Mouse (Mus musculus): Measurements from ENCODE around the gene Nup85. TPM values are rescaled to one million over a fixed set of nuclear protein-coding genes. Genes with fewer than 3 reads are reported as not detected.

Gene Nup85
- polyA plus RNA-seq, 1 experiment from 2014 or later: 122 TPM

GRCm38 (mm10) chr11:115590526-115591075 is 26.4 kb downstream of the Nup85 start:
- ATAC-seq: no peak
- WGBS: 91% methylated on average over 2 of the region's 2 CpGs
- Histone ChIP-seq H3K4me2 (ENCODE audit: low read length) (no peak overlapping the region), H3K27me3 (replicated peaks; ENCODE audit: control insufficient read depth, insufficient read depth, low read length) (no peaks in the 10 kb centered on the region), H3K4me1 (ENCODE audit: control insufficient read depth, insufficient read depth, low read length) (no peaks in the 10 kb centered on the region), H3K9me3 (replicated peaks; ENCODE audit: control insufficient read depth, low read length) (no peaks in the 10 kb centered on the region), H3K9ac (ENCODE audit: low read length) (no peak overlapping the region), H3K27ac (ENCODE audit: low read depth, low read length) (no peak overlapping the region), H3K4me3 (ENCODE audit: low read depth, low read length) (no peak overlapping the region), H3K36me3 (ENCODE audit: control insufficient read depth, insufficient read depth, low read length) (peaks cover 94% of the 10 kb centered on the region)
- DNase-seq (ENCODE audit: low spot score): no peak

- DNase-seq (ENCODE audit: low spot score) (no peak), ATAC-seq (no peak)
- H3K9me3 ChIP-seq (replicated peaks; ENCODE audit: control insufficient read depth, low read length): no peaks in the 10 kb centered on the region
- H3K36me3 ChIP-seq (ENCODE audit: control insufficient read depth, insufficient read depth, low read length): peaks cover 79% of the 10 kb centered on the region
- WGBS: 95% methylated on average over 3 of the region's 3 CpGs
- no peak overlapping the region for H3K9ac ChIP-seq (ENCODE audit: low read length)
- no peak overlapping the region for H3K4me2 ChIP-seq (ENCODE audit: low read length)
- H3K27me3 ChIP-seq (replicated peaks; ENCODE audit: control insufficient read depth, insufficient read depth, low read length): no peaks in the 10 kb centered on the region
- H3K4me3 ChIP-seq (ENCODE audit: low read depth, low read length): no peak overlapping the region
- no peaks in the 10 kb centered on the region for H3K4me1 ChIP-seq (ENCODE audit: control insufficient read depth, insufficient read depth, low read length)
- no peak overlapping the region for H3K27ac ChIP-seq (ENCODE audit: low read depth, low read length)
These were observed 31.0 kb downstream of the Nup85 start for GRCm38 (mm10) chr11:115595209-115595608.

GRCm38 (mm10) chr11:115598309-115598708 is 34.1 kb downstream of the Nup85 start:
- no peak for DNase-seq (ENCODE audit: low spot score)
- ATAC-seq: no peak
- no peaks in the 10 kb centered on the region for H3K9me3 ChIP-seq (replicated peaks; ENCODE audit: control insufficient read depth, low read length)
- 96% methylated on average over 4 of the region's 4 CpGs for WGBS
- no peak overlapping the region for H3K27ac ChIP-seq (ENCODE audit: low read depth, low read length)
- H3K4me2 ChIP-seq (ENCODE audit: low read length): no peak overlapping the region
- H3K27me3 ChIP-seq (replicated peaks; ENCODE audit: control insufficient read depth, insufficient read depth, low read length): no peaks in the 10 kb centered on the region
- H3K36me3 ChIP-seq (ENCODE audit: control insufficient read depth, insufficient read depth, low read length): peaks cover 55% of the 10 kb centered on the region
- H3K9ac ChIP-seq (ENCODE audit: low read length): no peak overlapping the region
- H3K4me1 ChIP-seq (ENCODE audit: control insufficient read depth, insufficient read depth, low read length): peaks cover 9% of the 10 kb centered on the region
- no peak overlapping the region for H3K4me3 ChIP-seq (ENCODE audit: low read depth, low read length)

- Histone ChIP-seq H3K27ac (ENCODE audit: low read depth, low read length) (no peak overlapping the region), H3K4me3 (ENCODE audit: low read depth, low read length) (no peak overlapping the region), H3K36me3 (ENCODE audit: control insufficient read depth, insufficient read depth, low read length) (peaks cover 41% of the 10 kb centered on the region), H3K9me3 (replicated peaks; ENCODE audit: control insufficient read depth, low read length) (no peaks in the 10 kb centered on the region), H3K4me1 (ENCODE audit: control insufficient read depth, insufficient read depth, low read length) (peaks cover 11% of the 10 kb centered on the region), H3K9ac (ENCODE audit: low read length) (no peak overlapping the region), H3K4me2 (ENCODE audit: low read length) (no peak overlapping the region), H3K27me3 (replicated peaks; ENCODE audit: control insufficient read depth, insufficient read depth, low read length) (no peaks in the 10 kb centered on the region)
- ATAC-seq (no peak), DNase-seq (ENCODE audit: low spot score) (no peak)
- 90% methylated on average over 7 of the region's 7 CpGs for WGBS
These were observed 35.5 kb downstream of the Nup85 start for GRCm38 (mm10) chr11:115599722-115600121.

- no peak overlapping the region for H3K9ac ChIP-seq (ENCODE audit: low read length)
- no peak overlapping the region for H3K4me2 ChIP-seq (ENCODE audit: low read length)
- DNase-seq (ENCODE audit: low spot score): no peak
- H3K27ac ChIP-seq (ENCODE audit: low read depth, low read length): no peak overlapping the region
- no peaks in the 10 kb centered on the region for H3K27me3 ChIP-seq (replicated peaks; ENCODE audit: control insufficient read depth, insufficient read depth, low read length)
- ATAC-seq: no peak
- H3K4me3 ChIP-seq (ENCODE audit: low read depth, low read length): no peak overlapping the region
- H3K36me3 ChIP-seq (ENCODE audit: control insufficient read depth, insufficient read depth, low read length): peaks cover 41% of the 10 kb centered on the region
- WGBS: 95% methylated on average over 15 of the region's 15 CpGs
- H3K9me3 ChIP-seq (replicated peaks; ENCODE audit: control insufficient read depth, low read length): no peaks in the 10 kb centered on the region
- peaks cover 16% of the 10 kb centered on the region for H3K4me1 ChIP-seq (ENCODE audit: control insufficient read depth, insufficient read depth, low read length)
These were observed 36.5 kb downstream of the Nup85 start for GRCm38 (mm10) chr11:115600743-115601142.

GRCm38 (mm10) chr11:115601174-115601573 is 36.9 kb downstream of the Nup85 start:
- no peak overlapping the region for H3K4me3 ChIP-seq (ENCODE audit: low read depth, low read length)
- ATAC-seq: no peak

GRCm38 (mm10) chr11:115603128-115603475 is 38.9 kb downstream of the Nup85 start:
- H3K4me3 ChIP-seq (ENCODE audit: low read depth, low read length): peak overlapping the region; percentile 100
- no peaks in the 10 kb centered on the region for H3K9me3 ChIP-seq (replicated peaks; ENCODE audit: control insufficient read depth, low read length)
- H3K27me3 ChIP-seq (replicated peaks; ENCODE audit: control insufficient read depth, insufficient read depth, low read length): no peaks in the 10 kb centered on the region
- peaks cover 16% of the 10 kb centered on the region for H3K4me1 ChIP-seq (ENCODE audit: control insufficient read depth, insufficient read depth, low read length)
- 10% methylated on average over 15 of the region's 15 CpGs for WGBS
- peaks cover 45% of the 10 kb centered on the region for H3K36me3 ChIP-seq (ENCODE audit: control insufficient read depth, insufficient read depth, low read length)
- no peak for ATAC-seq
- peak overlapping the region; percentile 92 for H3K4me2 ChIP-seq (ENCODE audit: low read length)
- peak overlapping the region; percentile 89 for H3K27ac ChIP-seq (ENCODE audit: low read depth, low read length)
- peak overlapping the region; percentile 97 for H3K9ac ChIP-seq (ENCODE audit: low read length)
- peak; percentile 8 for DNase-seq (ENCODE audit: low spot score)

More at GRCm38 (mm10) chr11:115601174-115601573, 36.9 kb downstream of the Nup85 start:
- Histone ChIP-seq H3K9me3 (replicated peaks; ENCODE audit: control insufficient read depth, low read length) (no peaks in the 10 kb centered on the region), H3K4me2 (ENCODE audit: low read length) (no peak overlapping the region), H3K36me3 (ENCODE audit: control insufficient read depth, insufficient read depth, low read length) (peaks cover 41% of the 10 kb centered on the region), H3K27ac (ENCODE audit: low read depth, low read length) (no peak overlapping the region), H3K9ac (ENCODE audit: low read length) (no peak overlapping the region), H3K4me1 (ENCODE audit: control insufficient read depth, insufficient read depth, low read length) (peaks cover 16% of the 10 kb centered on the region), H3K27me3 (replicated peaks; ENCODE audit: control insufficient read depth, insufficient read depth, low read length) (no peaks in the 10 kb centered on the region)
- WGBS: 96% methylated on average over 4 of the region's 4 CpGs
- no peak for DNase-seq (ENCODE audit: low spot score)

- Histone ChIP-seq H3K9ac (ENCODE audit: low read length) (peak within 1 kb of the TSS; percentile 97), H3K4me3 (ENCODE audit: low read depth, low read length) (peak within 1 kb of the TSS; percentile 100), H3K36me3 (ENCODE audit: control insufficient read depth, insufficient read depth, low read length) (peaks cover 47% of the 10 kb centered on the region), H3K4me1 (ENCODE audit: control insufficient read depth, insufficient read depth, low read length) (peaks cover 16% of the 10 kb centered on the region), H3K27ac (ENCODE audit: low read depth, low read length) (peak within 1 kb of the TSS; percentile 89), H3K9me3 (replicated peaks; ENCODE audit: control insufficient read depth, low read length) (no peaks in the 10 kb centered on the region), H3K27me3 (replicated peaks; ENCODE audit: control insufficient read depth, insufficient read depth, low read length) (no peaks in the 10 kb centered on the region), H3K4me2 (ENCODE audit: low read length) (peak within 1 kb of the TSS; percentile 92)
- peak; percentile 98 for ATAC-seq
- WGBS: 0% methylated on average over 87 of the region's 93 CpGs
- peak; percentile 92 for DNase-seq (ENCODE audit: low spot score)
These were observed 39.5 kb downstream of the Nup85 start, which contains the start of the genes Mrps7 and Gga3 for GRCm38 (mm10) chr11:115603476-115604303. Mrps7 (plus strand) TSS chr11:115603925. Gga3 (minus strand) TSS chr11:115604051.

- Histone ChIP-seq H3K4me1 (ENCODE audit: control insufficient read depth, insufficient read depth, low read length) (peaks cover 16% of the 10 kb centered on the region), H3K9ac (ENCODE audit: low read length) (peak overlapping the region; percentile 97), H3K27me3 (replicated peaks; ENCODE audit: control insufficient read depth, insufficient read depth, low read length) (no peaks in the 10 kb centered on the region), H3K9me3 (replicated peaks; ENCODE audit: control insufficient read depth, low read length) (no peaks in the 10 kb centered on the region), H3K4me3 (ENCODE audit: low read depth, low read length) (peak overlapping the region; percentile 100), H3K27ac (ENCODE audit: low read depth, low read length) (peak overlapping the region; percentile 89), H3K36me3 (ENCODE audit: control insufficient read depth, insufficient read depth, low read length) (peaks cover 49% of the 10 kb centered on the region), H3K4me2 (ENCODE audit: low read length) (peak overlapping the region; percentile 92)
- ATAC-seq: peak; percentile 49
- WGBS: under 1% methylated on average over 26 of the region's 26 CpGs
- no peak for DNase-seq (ENCODE audit: low spot score)
These were observed 40.1 kb downstream of the Nup85 start for GRCm38 (mm10) chr11:115604304-115604696.
